Mouse (Mus musculus) brain, embryonic 14.5 days (tissue): Measurements from ENCODE around the gene Fzd7.

Experiments used
- CTCF ChIP-seq: fragments of 200-500 bp; IDR thresholded peaks from 2 replicates; pipeline ENCODE4 v1.5.1; 2012; ENCODE audit warnings: inconsistent platforms, mild to moderate bottlenecking, moderate library complexity, borderline replicate concordance; ENCODE audit not compliant: insufficient read depth, insufficient read length; ENCODE audit errors: extremely low read depth
- POLR2A ChIP-seq: fragments of 200-500 bp; IDR thresholded peaks from 2 replicates; pipeline ENCODE4 v1.6.1; 2012; ENCODE audit warnings: mild to moderate bottlenecking, inconsistent platforms, borderline replicate concordance; ENCODE audit not compliant: poor library complexity, insufficient read depth, insufficient read length, severe bottlenecking; ENCODE audit errors: extremely low read depth

DNA sequence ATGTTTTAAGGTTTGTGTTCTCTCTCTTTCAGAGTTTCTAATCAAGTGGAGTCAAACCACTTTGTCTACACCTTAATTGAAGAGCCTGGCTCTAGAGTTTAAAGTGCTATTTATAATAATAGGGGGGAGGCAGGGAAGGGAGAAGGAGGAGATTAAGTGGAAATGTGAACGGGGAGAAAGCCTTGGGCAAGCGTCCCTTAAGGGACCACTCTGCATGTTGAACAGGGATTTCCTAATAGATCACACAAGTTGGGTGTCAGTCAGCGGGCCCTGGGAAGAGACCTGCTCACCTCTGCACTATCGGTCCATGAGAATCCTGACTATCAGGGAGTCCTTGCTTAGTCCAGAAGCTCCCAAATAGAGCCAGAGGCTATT is 9.1 kb upstream of the Fzd7 start:
- no peak for TF ChIP-seq CTCF
- no peak for TF ChIP-seq POLR2A
